Mouse (Mus musculus): ENCODE data around the gene Vmn1r73. TPM values are rescaled to one million over a fixed set of nuclear protein-coding genes. Genes with fewer than 3 reads are reported as not detected.

Gene Vmn1r73
- not detected in 2 replicates for polyA plus RNA-seq (2015; fragmentation: Nextera tagmentation; extraction: Ambion mirVana)

- H3K27me3 ChIP-seq (replicated peaks): no peaks in the 10 kb centered on the region
- H3K4me1 ChIP-seq: no peaks in the 10 kb centered on the region
- H3K27ac ChIP-seq: no peak within 1 kb of the TSS
- H3K9ac ChIP-seq: no peak within 1 kb of the TSS
- no peaks in the 10 kb centered on the region for H3K36me3 ChIP-seq
- peaks cover 3% of the 10 kb centered on the region; the same call in 1 of the 2 replicates for H3K9me3 ChIP-seq
- no peak within 1 kb of the TSS for H3K4me2 ChIP-seq
- no peak within 1 kb of the TSS for H3K4me3 ChIP-seq (replicated peaks)
- WGBS: 95% methylated on average over 1 of the region's 1 CpGs
- no peak for ATAC-seq (ENCODE audit: insufficient read depth, low FRiP score, low read depth)
Observed at GRCm38 (mm10) chr7:11729966-11730365, at the start of gene Vmn1r73. Vmn1r73 (plus strand) TSS chr7:11730266.

Other genes starting within 250 kb of the Vmn1r73 start
- not detected in 2 replicates for gene Zscan4-ps2, start 216.0 kb upstream of the Vmn1r73 start, polyA plus RNA-seq (2015; fragmentation: Nextera tagmentation; extraction: Ambion mirVana)
- gene Zscan4-ps3, start 121.0 kb upstream of the Vmn1r73 start, polyA plus RNA-seq (2015; fragmentation: Nextera tagmentation; extraction: Ambion mirVana): not detected in 2 replicates
- not detected in 2 replicates for gene Vmn1r72, start 50.1 kb upstream of the Vmn1r73 start, polyA plus RNA-seq (2015; fragmentation: Nextera tagmentation; extraction: Ambion mirVana)
- gene Vmn1r74, start 103.7 kb downstream of the Vmn1r73 start, polyA plus RNA-seq (2015; fragmentation: Nextera tagmentation; extraction: Ambion mirVana): not detected in 2 replicates
- gene Vmn1r75, start 144.4 kb downstream of the Vmn1r73 start, polyA plus RNA-seq (2015; fragmentation: Nextera tagmentation; extraction: Ambion mirVana): not detected in 2 replicates
- not detected in 2 replicates for gene Vmn1r76, start 207.9 kb downstream of the Vmn1r73 start, polyA plus RNA-seq (2015; fragmentation: Nextera tagmentation; extraction: Ambion mirVana)